Mouse (Mus musculus) thymus, postnatal 14 days (tissue): ENCODE data around the gene Tbc1d1.
"Not testable (repeated sequence)": the region's sequence is repeated elsewhere in the genome, so short reads cannot be mapped to it uniquely, and the experiment has no call there.

Source experiments
- DNase-seq: peaks from one replicate; pipeline ENCODE4 v3.0.0; 2021

The Tbc1d1 gene

GRCm38 (mm10) chr5:64324353-64324752 lies 168.2 kb downstream of the Tbc1d1 start:
- no peak for DNase-seq

GRCm38 (mm10) chr5:64324920-64325319 lies 168.8 kb downstream of the Tbc1d1 start:
- no peak for DNase-seq

GRCm38 (mm10) chr5:64325741-64326355 lies 169.7 kb downstream of the Tbc1d1 start:
- DNase-seq = no peak

GRCm38 (mm10) chr5:64326427-64327181 lies 170.5 kb downstream of the Tbc1d1 start:
- no peak for DNase-seq

GRCm38 (mm10) chr5:64327212-64327902 lies 171.3 kb downstream of the Tbc1d1 start:
- DNase-seq = no peak

GRCm38 (mm10) chr5:64336767-64337408 lies 180.8 kb downstream of the Tbc1d1 start:
- peak; percentile 33 for DNase-seq

GRCm38 (mm10) chr5:64338795-64339194 lies 182.7 kb downstream of the Tbc1d1 start:
- DNase-seq = not testable (repeated sequence)

- DNase-seq = no peak
These were observed 184.3 kb downstream of the Tbc1d1 start for GRCm38 (mm10) chr5:64340366-64340765.

- DNase-seq = no peak
These were observed 185.6 kb downstream of the Tbc1d1 start for GRCm38 (mm10) chr5:64341671-64342070.

- peak; percentile 38 for DNase-seq
These were observed 186.0 kb downstream of the Tbc1d1 start for GRCm38 (mm10) chr5:64342138-64342537.

- DNase-seq = no peak
These were observed 188.0 kb downstream of the Tbc1d1 start for GRCm38 (mm10) chr5:64343972-64344700.

GRCm38 (mm10) chr5:64345181-64345735 lies 189.2 kb downstream of the Tbc1d1 start:
- DNase-seq = no peak

GRCm38 (mm10) chr5:64345761-64346160 lies 189.7 kb downstream of the Tbc1d1 start:
- DNase-seq = no peak

- no peak for DNase-seq
These were observed 190.3 kb downstream of the Tbc1d1 start for GRCm38 (mm10) chr5:64346343-64346885.

- no peak for DNase-seq
These were observed 192.1 kb downstream of the Tbc1d1 start for GRCm38 (mm10) chr5:64348166-64348565.

- no peak for DNase-seq
These were observed 192.7 kb downstream of the Tbc1d1 start for GRCm38 (mm10) chr5:64348780-64349179.

GRCm38 (mm10) chr5:64351968-64352367 lies 195.9 kb downstream of the Tbc1d1 start:
- DNase-seq = no peak

- DNase-seq = no peak
These were observed 202.8 kb downstream of the Tbc1d1 start for GRCm38 (mm10) chr5:64358639-64359584.

- DNase-seq = peak; percentile 48
These were observed 204.2 kb downstream of the Tbc1d1 start for GRCm38 (mm10) chr5:64360147-64360875.

GRCm38 (mm10) chr5:64360876-64361268 lies 204.8 kb downstream of the Tbc1d1 start:
- DNase-seq = not testable (repeated sequence)
